Mouse (Mus musculus) liver, postnatal 0 days (tissue): ENCODE results near the gene Telo2. TPM values are rescaled to one million over a fixed set of nuclear protein-coding genes. Genes with fewer than 3 reads are reported as not detected.

Source experiments
- ATAC-seq: fragments of 200-750 bp; cut with Nextera tagmentation; 2 replicates; pipeline ENCODE4 v1.8.0; 2017; ENCODE audit warnings: mild to moderate bottlenecking, moderate library complexity
- DNase-seq: peaks from one replicate; pipeline ENCODE4 v3.0.0-alpha.2; 2016
- H3K27ac ChIP-seq: fragments of 300-500 bp; sonication (generic); 2 replicates; pipeline ENCODE4 v1.5.1; 2014; ENCODE audit warnings: antibody characterized with exemption, moderate library complexity, mild to moderate bottlenecking, low read depth
- H3K27me3 ChIP-seq: fragments of 300-500 bp; sonication (generic); 2 replicates; pipeline ENCODE4 v1.6.1; 2014; ENCODE audit warnings: low read length, control low read depth, mixed read lengths; ENCODE audit not compliant: insufficient read depth
- H3K36me3 ChIP-seq: fragments of 300-500 bp; sonication (generic); replicated peaks from 2 replicates; pipeline ENCODE4 v1.6.1; 2014; ENCODE audit warnings: mild to moderate bottlenecking, control low read depth, low read length, moderate library complexity, mixed read lengths; ENCODE audit not compliant: insufficient read depth
- H3K4me1 ChIP-seq: fragments of 300-500 bp; sonication (generic); 2 replicates; pipeline ENCODE4 v1.6.1; 2014; ENCODE audit warnings: antibody characterized with exemption, mild to moderate bottlenecking, control low read depth; ENCODE audit not compliant: insufficient read depth
- H3K4me2 ChIP-seq: fragments of 300-500 bp; sonication (generic); 2 replicates; pipeline ENCODE4 v1.6.1; 2014; ENCODE audit warnings: low read depth, mild to moderate bottlenecking, low read length, moderate library complexity, mixed read lengths
- H3K4me3 ChIP-seq: fragments of 300-500 bp; sonication (generic); 2 replicates; pipeline ENCODE4 v1.5.1; 2014; ENCODE audit warnings: low read depth, low read length
- H3K9ac ChIP-seq: fragments of 300-500 bp; sonication (generic); replicated peaks from 2 replicates; pipeline ENCODE4 v1.6.1; 2014; ENCODE audit warnings: mild to moderate bottlenecking, moderate library complexity
- H3K9me3 ChIP-seq: fragments of 300-500 bp; sonication (generic); 2 replicates; pipeline ENCODE4 v1.6.1; 2016; ENCODE audit warnings: mild to moderate bottlenecking, control low read depth, low read length, mixed read lengths
- CTCF ChIP-seq: sonication (generic); IDR thresholded peaks from 2 replicates; pipeline ENCODE4 v1.5.1; 2016; ENCODE audit warnings: antibody characterized with exemption, low read depth
- EP300 ChIP-seq: IDR thresholded peaks from 2 replicates; pipeline ENCODE4 v1.6.1; 2016; ENCODE audit warnings: antibody characterized with exemption, low read depth, mild to moderate bottlenecking
- WGBS: fragments of 180-500 bp; shearing (Covaris S2); extraction: QIAGEN DNeasy Blood & Tissue Kit; methylation state at CpG from one replicate; pipeline ENCODE4 v1.1.7; 2014; ENCODE audit not compliant: insufficient replicate concordance; 5-methylcytosine and 5-hydroxymethylcytosine counted together
- polyA plus RNA-seq: library from polyadenylated mRNA; unstranded; fragments of >200 nt; fragmentation: Nextera tagmentation; extraction: Ambion mirVana; gene quantifications from 2 replicates; pipeline ENCODE4 v1.2.1, GENCODE M21; 2015

Gene Telo2
- 5.3 and 5.7 TPM in 2 replicates for polyA plus RNA-seq

DNA sequence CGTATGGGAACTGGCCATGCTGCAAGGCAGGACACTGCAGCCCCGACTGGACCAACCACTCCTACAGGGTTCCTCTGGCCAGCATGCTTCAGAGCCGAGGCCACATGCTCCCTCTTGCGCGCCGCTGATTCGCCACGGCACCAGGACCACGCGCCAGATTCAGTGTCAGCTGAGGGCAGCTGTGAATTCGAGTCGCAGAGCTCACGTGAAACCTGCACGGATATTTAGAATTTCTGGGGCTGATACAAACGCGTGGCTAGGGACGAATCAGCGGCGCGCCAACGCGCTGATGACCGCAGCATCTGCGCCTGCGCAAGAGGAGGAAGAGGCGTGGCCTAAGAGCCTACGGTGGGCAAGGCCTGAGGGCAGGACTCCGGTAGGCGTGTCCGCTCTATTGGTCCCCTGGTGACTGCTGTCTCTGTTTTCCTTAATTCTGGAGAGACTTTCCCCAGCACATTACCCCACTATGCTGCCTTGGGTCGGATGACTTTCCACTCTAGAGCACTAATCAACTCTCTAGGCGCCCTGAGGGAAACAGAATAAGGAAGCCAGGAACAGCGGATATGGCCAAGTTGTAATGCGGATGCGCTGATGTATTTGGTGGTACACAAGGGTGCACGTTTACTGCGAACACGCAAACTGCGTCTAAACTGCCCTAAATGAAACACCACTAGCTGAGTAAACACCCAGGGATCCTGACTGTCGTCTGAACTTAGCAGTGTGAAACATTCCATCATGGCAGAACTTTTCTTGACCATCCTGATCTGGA lies at the start of gene Telo2:
Telo2 (minus strand) TSS at position 304 of the 769 bp plus-strand sequence.
- TF ChIP-seq EP300: no peak
- no peak for TF ChIP-seq CTCF
- H3K36me3 ChIP-seq: peaks cover 5% of the 10 kb centered on the region; the same call in 1 of the 2 replicates
- peak; percentile 95 for ATAC-seq
- no peaks in the 10 kb centered on the region for H3K27me3 ChIP-seq
- H3K9me3 ChIP-seq: no peaks in the 10 kb centered on the region
- peak; percentile 94 for DNase-seq
- peaks cover 15% of the 10 kb centered on the region for H3K4me1 ChIP-seq
- WGBS: 5% methylated on average over 40 of the region's 40 CpGs
- H3K4me3 ChIP-seq: peak within 1 kb of the TSS; percentile 57
- H3K9ac ChIP-seq: peak within 1 kb of the TSS; percentile 47
- H3K4me2 ChIP-seq: peak within 1 kb of the TSS; percentile 97
- H3K27ac ChIP-seq: peak within 1 kb of the TSS; percentile 63

DNA sequence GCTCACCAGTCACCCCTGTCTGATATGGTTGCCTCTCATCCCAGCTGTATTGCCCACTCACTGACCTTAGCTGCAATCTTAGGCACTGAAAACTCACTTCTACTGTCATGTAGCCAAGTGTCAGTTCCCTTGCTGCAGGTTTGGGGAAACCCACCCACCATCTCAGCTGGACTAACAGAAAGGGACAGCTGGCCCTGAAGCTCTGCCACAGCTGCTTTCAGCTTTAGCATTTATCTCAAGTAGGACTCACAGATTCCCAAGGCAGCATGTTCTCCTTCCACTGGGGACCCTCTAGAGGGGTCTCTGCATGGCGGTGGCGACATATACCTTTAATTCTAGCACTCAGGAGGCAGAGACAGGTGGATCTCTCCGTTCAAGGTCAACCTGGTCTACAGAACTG lies 49.0 kb upstream of the Telo2 start:
- no peak overlapping the region for H3K9ac ChIP-seq
- no peak overlapping the region for H3K27ac ChIP-seq
- ATAC-seq: no peak
- H3K4me1 ChIP-seq: no peaks in the 10 kb centered on the region
- no peak overlapping the region for H3K4me2 ChIP-seq
- no peaks in the 10 kb centered on the region for H3K27me3 ChIP-seq
- H3K4me3 ChIP-seq: no peak overlapping the region
- H3K9me3 ChIP-seq: no peaks in the 10 kb centered on the region
- no peak for TF ChIP-seq EP300
- TF ChIP-seq CTCF: no peak
- no peak for DNase-seq
- peaks cover 13% of the 10 kb centered on the region for H3K36me3 ChIP-seq
- WGBS: 87% methylated on average over 3 of the region's 3 CpGs

DNA sequence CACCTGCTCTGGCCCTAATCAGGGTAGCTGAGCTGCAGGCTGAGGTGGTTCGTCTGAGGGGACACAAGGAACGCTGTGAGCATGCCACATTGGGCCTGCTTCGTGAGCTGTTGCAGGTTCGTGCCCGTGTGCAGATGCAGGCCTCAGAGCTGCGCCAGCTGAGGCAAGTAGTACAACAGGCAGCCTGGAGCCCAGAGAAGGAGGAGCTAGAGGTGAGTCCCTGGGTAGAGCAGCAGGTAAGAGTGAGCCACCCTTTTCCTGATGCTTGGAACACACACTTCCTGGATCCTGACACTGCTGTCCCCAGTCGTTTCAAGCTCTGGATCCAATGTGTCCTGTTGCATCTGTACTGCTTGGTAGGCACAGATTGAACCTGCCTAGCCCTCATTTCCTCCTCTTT lies 47.6 kb upstream of the Telo2 start:
- no peak for TF ChIP-seq EP300
- TF ChIP-seq CTCF: no peak
- DNase-seq: no peak
- no peaks in the 10 kb centered on the region for H3K4me1 ChIP-seq
- no peak overlapping the region for H3K27ac ChIP-seq
- H3K27me3 ChIP-seq: no peaks in the 10 kb centered on the region
- no peak overlapping the region for H3K4me3 ChIP-seq
- no peak overlapping the region for H3K9ac ChIP-seq
- WGBS: 77% methylated on average over 7 of the region's 7 CpGs
- no peak for ATAC-seq
- H3K36me3 ChIP-seq: peaks cover 19% of the 10 kb centered on the region
- H3K9me3 ChIP-seq: no peaks in the 10 kb centered on the region
- H3K4me2 ChIP-seq: no peak overlapping the region

DNA sequence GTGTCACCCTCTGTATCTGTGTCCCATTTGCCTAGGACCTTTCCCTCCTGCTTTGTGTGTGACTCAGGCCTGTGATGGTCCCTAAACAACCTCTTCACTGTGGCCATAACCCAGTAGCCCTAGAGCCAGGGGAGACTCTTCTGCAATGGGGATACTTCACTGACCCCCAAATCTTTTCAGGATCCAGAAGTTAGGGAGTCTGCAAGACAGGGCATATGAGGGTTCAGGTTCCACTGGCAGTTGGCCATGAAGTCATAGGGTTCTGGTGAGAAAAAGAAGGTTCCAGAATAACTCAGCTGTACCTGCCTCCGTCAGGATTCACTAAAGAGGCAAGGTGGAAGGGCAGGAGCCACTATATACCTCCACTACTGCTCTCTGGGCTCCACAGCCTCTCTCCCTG lies 46.4 kb upstream of the Telo2 start, which contains the start of gene Ccdc154:
Ccdc154 (plus strand) TSS at position 301 of the 400 bp plus-strand sequence.
- 78% methylated on average over 1 of the region's 1 CpGs for WGBS
- Histone ChIP-seq H3K27me3 (no peaks in the 10 kb centered on the region), H3K4me2 (no peak within 1 kb of the TSS), H3K4me1 (no peaks in the 10 kb centered on the region), H3K4me3 (no peak within 1 kb of the TSS), H3K36me3 (peaks cover 19% of the 10 kb centered on the region), H3K9ac (no peak within 1 kb of the TSS), H3K9me3 (no peaks in the 10 kb centered on the region), H3K27ac (no peak within 1 kb of the TSS)
- no peak for TF ChIP-seq EP300
- TF ChIP-seq CTCF: no peak
- DNase-seq: no peak
- ATAC-seq: no peak

DNA sequence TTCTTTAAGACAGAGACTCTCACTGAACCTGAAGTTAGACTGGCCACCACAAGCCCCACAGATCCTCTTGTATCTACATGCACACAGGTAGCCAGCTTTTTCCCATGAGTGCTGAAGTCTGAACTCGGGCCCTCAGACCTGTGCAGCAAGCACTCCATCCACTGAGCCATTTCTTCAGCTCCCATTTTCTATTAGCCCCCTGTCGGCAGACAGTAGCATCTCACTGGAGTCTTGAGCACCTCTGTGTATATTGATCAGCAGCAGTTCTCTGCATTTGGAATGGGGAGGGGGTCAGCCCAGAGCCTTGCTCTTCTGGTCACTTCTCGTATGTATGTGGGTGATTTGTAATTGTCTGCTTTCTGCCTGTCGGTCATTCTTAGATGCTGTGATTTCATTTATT lies 24.2 kb upstream of the Telo2 start:
- Histone ChIP-seq H3K27me3 (no peaks in the 10 kb centered on the region), H3K4me3 (no peak overlapping the region), H3K27ac (no peak overlapping the region), H3K9me3 (no peaks in the 10 kb centered on the region), H3K4me2 (no peak overlapping the region), H3K9ac (no peak overlapping the region), H3K4me1 (no peaks in the 10 kb centered on the region), H3K36me3 (0 out of 2 replicates have a peak, but pooled peaks cover 2% of the 10 kb centered on the region)
- ATAC-seq (no peak), DNase-seq (no peak)
- WGBS: 70% methylated on average over 4 of the region's 4 CpGs
- TF ChIP-seq EP300 (no peak), CTCF (peak; percentile 51)

DNA sequence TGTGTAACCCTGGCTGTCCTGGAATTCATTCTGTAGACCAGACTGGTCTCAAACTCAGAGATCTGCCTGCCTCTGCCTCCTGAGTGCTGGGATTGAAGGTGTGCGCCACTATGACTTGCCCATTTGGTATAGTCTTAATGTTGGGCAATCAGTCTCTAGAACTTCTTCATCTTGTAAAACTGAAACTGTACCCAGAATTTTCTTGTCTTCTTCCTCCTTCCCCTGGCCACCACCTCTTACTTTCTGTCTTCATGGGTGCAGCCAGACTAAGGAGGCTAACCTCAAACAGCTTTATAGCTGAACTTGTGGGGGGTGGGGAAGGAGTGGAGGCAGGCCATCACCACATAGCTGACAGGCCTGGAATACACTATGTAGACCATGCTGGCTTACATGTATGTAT lies 23.0 kb upstream of the Telo2 start:
- ATAC-seq (no peak), DNase-seq (no peak)
- Histone ChIP-seq H3K4me2 (no peak overlapping the region), H3K9ac (no peak overlapping the region), H3K4me3 (no peak overlapping the region), H3K27ac (no peak overlapping the region), H3K4me1 (peaks cover 9% of the 10 kb centered on the region), H3K9me3 (no peaks in the 10 kb centered on the region), H3K36me3 (no peaks in the 10 kb centered on the region), H3K27me3 (no peaks in the 10 kb centered on the region)
- WGBS: 79% methylated on average over 1 of the region's 1 CpGs
- TF ChIP-seq CTCF (no peak), EP300 (no peak)
